ENCODE assay signal across 1 mouse cellular context in the genomic region with DNA sequence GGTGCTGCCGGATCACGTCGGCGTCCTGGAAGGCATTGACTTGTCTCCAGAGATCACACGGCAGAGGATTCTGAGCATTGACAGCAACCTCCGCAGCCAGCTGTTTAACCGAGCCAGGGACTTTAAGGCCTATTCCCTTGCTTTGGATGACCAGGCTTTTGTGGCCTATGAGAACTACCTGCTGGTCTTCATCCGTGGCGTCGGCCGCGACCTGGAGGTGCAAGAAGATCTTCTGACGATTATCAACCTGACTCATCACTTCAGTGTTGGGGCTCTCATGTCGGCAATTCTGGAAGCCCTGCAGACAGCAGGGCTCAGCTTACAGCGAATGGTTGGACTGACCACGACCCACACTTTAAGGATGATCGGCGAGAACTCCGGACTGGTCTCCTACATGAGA.
TF ChIP-seq lines count a peak whose summit lies in the region.

No protein-coding gene starts in this region.

TF ChIP-seq in CH12.LX, 34 proteins besides CTCF, POLR2A, EP300 and RAD21:
- TF ChIP-seq CHD2 (IDR thresholded peaks at IDR 0.05; ENCODE audit: low read length) (no peak), MXI1 (IDR thresholded peaks at IDR 0.05; ENCODE audit: low read depth, low read length) (no peak), E2F4 (IDR thresholded peaks at IDR 0.05; ENCODE audit: insufficient replicate concordance, low read depth, low read length) (no peak), SMC3 (IDR thresholded peaks at IDR 0.05; ENCODE audit: low read depth, low read length) (no peak)
